Mouse (Mus musculus): ENCODE data around the gene Hid1. TPM values are rescaled to one million over a fixed set of nuclear protein-coding genes. Genes with fewer than 3 reads are reported as not detected.
"Not testable (repeated sequence)": the region's sequence is repeated elsewhere in the genome, so short reads cannot be mapped to it uniquely, and the experiment has no call there.

The Hid1 gene
- polyA plus RNA-seq, 1 experiment: 1.2 TPM

DNA sequence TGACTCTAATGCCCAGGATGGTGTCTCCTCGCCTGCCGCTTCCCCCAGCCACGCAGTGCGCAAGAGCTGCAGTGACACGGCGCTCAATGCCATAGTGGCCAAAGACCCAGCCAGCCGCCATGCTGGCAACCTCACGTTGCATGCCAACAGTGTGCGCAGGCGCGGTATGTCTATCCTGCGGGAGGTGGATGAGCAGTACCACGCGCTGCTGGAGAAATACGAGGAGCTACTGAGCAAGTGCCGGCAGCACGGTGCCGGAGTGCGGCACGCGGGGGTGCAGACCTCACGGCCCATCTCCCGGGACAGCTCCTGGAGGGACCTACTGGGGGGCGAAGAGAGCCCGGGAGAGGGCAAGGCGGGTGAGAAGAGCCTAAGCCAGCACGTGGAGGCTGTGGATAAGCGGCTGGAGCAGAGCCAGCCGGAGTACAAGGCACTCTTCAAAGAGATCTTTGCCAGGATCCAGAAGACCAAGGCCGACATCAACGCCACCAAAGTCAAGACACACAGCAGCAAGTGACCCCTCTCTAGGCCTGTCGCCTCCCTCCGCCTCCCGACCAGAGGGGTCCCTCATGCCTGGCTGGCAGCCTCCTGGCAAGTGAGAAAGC is 26.3 kb upstream of the Hid1 start:
- peaks cover 11% of the 10 kb centered on the region; the same call in 1 of the 2 replicates for H3K4me1 ChIP-seq
- H3K36me3 ChIP-seq (replicated peaks; ENCODE audit: low read length): no peaks in the 10 kb centered on the region
- H3K4me3 ChIP-seq (replicated peaks): no peak overlapping the region
- H3K27me3 ChIP-seq (replicated peaks): peaks cover 80% of the 10 kb centered on the region
- TF ChIP-seq FLI1 (IDR thresholded peaks at IDR 0.05; ENCODE audit: low read length) (no peak), GATA1 (IDR thresholded peaks at IDR 0.05; ENCODE audit: borderline replicate concordance, low read length) (no peak)
- peaks cover 6% of the 10 kb centered on the region; the same call in 1 of the 2 replicates for H3K9me3 ChIP-seq

DNA sequence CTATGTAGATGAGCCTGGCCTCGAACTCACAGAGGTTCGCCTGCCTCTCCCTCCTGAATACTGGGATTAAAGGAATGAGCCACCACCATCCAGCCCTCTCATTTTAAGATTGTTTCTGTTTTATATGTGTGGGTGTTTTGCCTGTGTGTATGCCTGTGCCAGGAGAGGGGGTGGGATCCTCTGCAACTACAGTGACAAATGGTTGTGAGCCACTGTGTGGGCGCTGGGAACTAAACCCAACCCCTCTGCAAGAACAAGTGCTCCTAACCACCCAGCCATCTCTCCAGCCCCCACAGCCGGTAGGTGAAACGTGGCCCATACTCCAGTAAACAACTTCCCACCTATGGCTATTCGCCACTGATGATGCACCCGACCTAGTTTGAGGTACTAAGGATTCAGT is 23.8 kb upstream of the Hid1 start:
- no peaks in the 10 kb centered on the region for H3K36me3 ChIP-seq (replicated peaks; ENCODE audit: low read length)
- H3K4me1 ChIP-seq: peaks cover 11% of the 10 kb centered on the region; the same call in 1 of the 2 replicates
- TF ChIP-seq GATA1 (IDR thresholded peaks at IDR 0.05; ENCODE audit: borderline replicate concordance, low read length) (no peak), FLI1 (IDR thresholded peaks at IDR 0.05; ENCODE audit: low read length) (no peak)
- no peak overlapping the region for H3K4me3 ChIP-seq (replicated peaks)
- H3K27me3 ChIP-seq (replicated peaks): peaks cover 80% of the 10 kb centered on the region
- H3K9me3 ChIP-seq: peaks cover 6% of the 10 kb centered on the region; the same call in 1 of the 2 replicates

DNA sequence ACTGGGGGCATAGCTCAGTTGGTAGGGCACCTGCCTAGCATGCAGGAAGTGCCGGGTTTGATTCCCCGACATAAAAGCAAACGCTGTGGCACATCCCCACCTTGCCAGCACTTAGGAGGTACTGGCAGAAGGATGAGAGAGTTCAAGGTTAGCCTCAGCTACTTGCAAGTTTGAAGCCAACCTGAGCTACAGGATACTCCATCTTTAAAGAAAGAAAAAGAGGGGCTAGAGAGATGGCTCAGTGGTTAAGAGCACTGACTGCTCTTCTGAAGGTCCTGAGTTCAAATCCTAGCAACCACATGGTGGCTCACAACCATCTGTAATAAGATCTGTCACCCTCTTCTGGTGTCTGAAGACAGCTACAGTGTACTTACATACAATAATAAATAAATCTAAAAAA is 19.3 kb upstream of the Hid1 start:
- Histone ChIP-seq H3K27me3 (replicated peaks) (peaks cover 83% of the 10 kb centered on the region), H3K4me1 (peaks cover 17% of the 10 kb centered on the region)
- not testable (repeated sequence) for H3K36me3 ChIP-seq (replicated peaks; ENCODE audit: low read length); H3K4me3 ChIP-seq (replicated peaks); H3K9me3 ChIP-seq

DNA sequence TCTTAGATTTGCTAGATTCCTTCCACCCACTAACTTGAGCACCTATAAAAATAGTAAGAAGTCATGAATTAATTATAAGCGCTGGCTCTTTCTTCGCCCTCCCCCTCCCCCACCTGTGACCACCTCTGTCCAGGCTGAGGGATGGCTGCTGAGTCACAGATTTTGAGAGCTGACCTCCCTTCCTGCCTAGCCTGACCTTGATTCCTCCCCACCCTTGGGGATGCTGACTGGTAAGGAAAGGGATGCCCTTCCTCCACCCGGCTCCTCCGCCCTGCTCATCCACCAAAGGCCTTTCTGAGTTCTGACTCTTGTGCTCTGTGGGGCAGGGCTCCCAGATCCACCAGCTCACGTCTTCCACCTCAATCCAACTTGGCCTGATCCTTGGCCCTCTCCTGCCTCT is 17.0 kb upstream of the Hid1 start:
- peaks cover 7% of the 10 kb centered on the region for H3K9me3 ChIP-seq
- no peaks in the 10 kb centered on the region for H3K36me3 ChIP-seq (replicated peaks; ENCODE audit: low read length)
- peaks cover 81% of the 10 kb centered on the region for H3K27me3 ChIP-seq (replicated peaks)
- H3K4me1 ChIP-seq: peaks cover 21% of the 10 kb centered on the region
- H3K4me3 ChIP-seq (replicated peaks): no peak overlapping the region
- no peak for TF ChIP-seq GATA1 (IDR thresholded peaks at IDR 0.05; ENCODE audit: borderline replicate concordance, low read length)

DNA sequence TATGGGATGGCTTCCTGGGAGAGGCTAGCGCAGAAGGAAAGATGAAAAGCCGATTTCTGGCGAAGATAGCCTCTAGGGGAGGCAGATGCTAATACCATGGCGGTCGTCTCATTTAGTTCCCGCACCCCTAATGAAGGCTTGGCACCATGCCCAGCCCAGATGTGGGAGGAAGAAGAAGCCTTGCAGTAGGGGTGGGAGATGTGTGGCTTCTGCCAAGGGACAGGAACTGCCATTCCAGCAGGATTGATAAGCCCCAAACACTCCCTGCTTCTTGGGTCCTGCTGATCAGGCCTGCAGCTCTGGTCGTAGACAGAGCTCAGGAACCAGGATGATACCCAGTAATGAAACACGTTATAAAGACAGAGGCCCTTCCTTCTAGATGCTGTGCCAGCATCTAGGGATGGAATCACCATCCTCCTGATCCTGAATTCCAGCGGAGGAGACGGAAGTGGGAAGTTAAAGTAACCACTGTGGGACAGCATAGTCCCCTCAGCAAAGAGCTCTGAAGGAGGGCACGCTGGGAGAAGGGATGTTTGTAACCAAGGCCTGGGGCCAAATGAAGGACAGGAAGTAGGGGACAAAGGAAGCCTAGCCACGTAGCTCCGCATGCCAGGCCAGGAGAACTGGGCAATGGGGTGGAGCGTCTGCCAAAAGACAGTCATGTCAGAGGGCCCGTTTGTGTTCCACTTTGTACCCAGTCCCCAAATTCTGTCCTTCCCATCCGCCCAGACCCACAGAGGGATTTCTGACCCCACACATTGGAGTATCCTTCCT is 16.3 kb upstream of the Hid1 start:
- peaks cover 14% of the 10 kb centered on the region for H3K9me3 ChIP-seq

DNA sequence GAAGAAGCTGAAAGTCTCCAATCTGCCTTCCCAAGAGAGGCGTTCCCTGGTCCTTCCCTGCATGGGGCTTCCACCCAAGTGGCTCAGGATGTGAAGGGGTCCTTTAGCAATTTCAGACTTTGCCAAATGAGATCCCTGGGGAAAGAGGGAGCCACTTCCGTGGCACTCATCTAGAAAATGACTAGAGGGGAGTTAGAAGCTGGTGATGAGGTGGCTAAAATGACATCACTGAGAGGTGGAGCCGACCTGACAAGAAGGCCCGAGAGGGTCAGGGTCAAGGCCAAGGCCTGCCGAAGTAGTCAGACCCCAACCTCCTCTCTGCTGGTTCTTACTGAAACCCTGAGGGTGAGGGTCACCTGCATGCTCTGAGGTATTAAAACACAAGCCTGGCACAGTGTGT is 15.3 kb upstream of the Hid1 start:
- H3K27me3 ChIP-seq (replicated peaks): peaks cover 91% of the 10 kb centered on the region
- TF ChIP-seq GATA1 (IDR thresholded peaks at IDR 0.05; ENCODE audit: borderline replicate concordance, low read length) (no peak), FLI1 (IDR thresholded peaks at IDR 0.05; ENCODE audit: low read length) (no peak)
- no peaks in the 10 kb centered on the region for H3K36me3 ChIP-seq (replicated peaks; ENCODE audit: low read length)
- H3K9me3 ChIP-seq: peaks cover 24% of the 10 kb centered on the region
- H3K4me3 ChIP-seq (replicated peaks): no peak overlapping the region
- peaks cover 21% of the 10 kb centered on the region for H3K4me1 ChIP-seq

More for the DNA sequence above, 16.3 kb upstream of the Hid1 start:
- TF ChIP-seq GATA1 (IDR thresholded peaks at IDR 0.05; ENCODE audit: borderline replicate concordance, low read length) (no peak), FLI1 (IDR thresholded peaks at IDR 0.05; ENCODE audit: low read length) (no peak)
- H3K4me1 ChIP-seq: peaks cover 21% of the 10 kb centered on the region
- H3K27me3 ChIP-seq (replicated peaks): peaks cover 87% of the 10 kb centered on the region
- H3K36me3 ChIP-seq (replicated peaks; ENCODE audit: low read length): no peaks in the 10 kb centered on the region
- no peak overlapping the region for H3K4me3 ChIP-seq (replicated peaks)

DNA sequence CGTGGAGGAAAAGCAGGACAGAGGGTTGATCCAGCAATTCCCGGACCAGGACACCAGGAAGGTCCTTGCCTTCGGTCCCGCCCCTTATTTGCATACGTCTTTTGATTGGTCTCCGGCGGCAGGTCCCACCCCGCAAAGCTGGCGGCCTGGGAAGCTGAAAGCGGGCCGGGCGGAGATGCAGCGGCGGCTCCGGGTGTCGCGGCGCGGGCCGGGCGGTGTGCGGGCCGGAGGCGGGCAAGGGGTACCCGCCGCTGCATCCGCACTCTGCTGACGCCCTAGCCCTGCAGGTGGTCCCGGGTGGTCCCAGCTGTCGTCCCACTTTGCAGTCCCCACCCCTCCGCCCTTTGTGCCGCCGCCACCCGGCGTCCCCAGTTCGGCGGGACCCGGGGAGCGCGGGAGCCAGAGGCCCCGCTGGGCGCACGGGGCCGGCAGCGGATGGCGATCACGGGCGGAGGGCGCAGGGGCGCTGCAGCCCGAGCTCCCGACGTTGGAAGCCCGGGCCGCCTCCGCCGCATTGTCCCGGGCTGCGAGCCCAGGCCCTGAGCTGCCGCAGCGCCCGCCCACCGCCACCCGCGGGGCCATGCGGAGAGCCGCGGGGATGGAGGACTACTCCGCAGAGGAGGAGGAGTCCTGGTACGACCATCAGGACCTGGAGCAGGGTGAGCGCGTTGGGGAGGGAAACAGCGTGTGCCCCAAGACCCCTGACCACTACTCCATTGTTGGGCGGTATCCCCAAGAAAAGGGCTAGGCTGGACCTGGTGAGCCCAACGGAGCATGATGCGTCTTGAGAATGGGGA is 14.4 kb upstream of the Hid1 start, which contains the start of gene Cdr2l:
Gene Cdr2l, plus strand, starts transcription at position 174 of the 797 bp plus-strand sequence.
- Histone ChIP-seq H3K4me1 (peaks cover 21% of the 10 kb centered on the region), H3K9me3 (peaks cover 25% of the 10 kb centered on the region), H3K36me3 (replicated peaks; ENCODE audit: low read length) (no peaks in the 10 kb centered on the region), H3K27me3 (replicated peaks) (peaks cover 93% of the 10 kb centered on the region), H3K4me3 (replicated peaks) (peak within 1 kb of the TSS; percentile 88)
- no peak for TF ChIP-seq FLI1 (IDR thresholded peaks at IDR 0.05; ENCODE audit: low read length)

DNA sequence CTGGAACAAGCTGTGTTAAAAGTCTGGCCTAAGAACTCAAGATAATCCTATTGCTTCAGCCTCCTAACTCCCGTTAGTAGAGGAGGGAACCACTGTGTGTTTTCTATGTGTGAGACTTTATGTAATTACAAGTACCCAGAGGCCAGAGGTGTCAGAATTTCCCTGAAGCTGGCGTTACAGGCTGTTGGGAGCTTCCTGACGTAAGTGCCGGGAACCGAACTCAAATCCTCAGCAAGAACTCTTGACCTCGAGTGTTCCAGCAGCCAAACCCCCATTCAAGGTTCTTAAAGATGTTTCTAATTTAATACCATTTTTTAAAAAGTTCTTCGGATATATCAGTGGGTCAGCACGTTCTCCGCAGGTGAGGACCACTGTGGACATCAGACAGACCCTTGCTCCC is 13.7 kb upstream of the Hid1 start:
- TF ChIP-seq GATA1 (IDR thresholded peaks at IDR 0.05; ENCODE audit: borderline replicate concordance, low read length): no peak
- TF ChIP-seq FLI1 (IDR thresholded peaks at IDR 0.05; ENCODE audit: low read length): no peak
- Histone ChIP-seq H3K36me3 (replicated peaks; ENCODE audit: low read length) (no peaks in the 10 kb centered on the region), H3K27me3 (replicated peaks) (peaks cover 93% of the 10 kb centered on the region), H3K4me1 (peaks cover 21% of the 10 kb centered on the region), H3K9me3 (peaks cover 25% of the 10 kb centered on the region), H3K4me3 (replicated peaks) (no peak overlapping the region)

DNA sequence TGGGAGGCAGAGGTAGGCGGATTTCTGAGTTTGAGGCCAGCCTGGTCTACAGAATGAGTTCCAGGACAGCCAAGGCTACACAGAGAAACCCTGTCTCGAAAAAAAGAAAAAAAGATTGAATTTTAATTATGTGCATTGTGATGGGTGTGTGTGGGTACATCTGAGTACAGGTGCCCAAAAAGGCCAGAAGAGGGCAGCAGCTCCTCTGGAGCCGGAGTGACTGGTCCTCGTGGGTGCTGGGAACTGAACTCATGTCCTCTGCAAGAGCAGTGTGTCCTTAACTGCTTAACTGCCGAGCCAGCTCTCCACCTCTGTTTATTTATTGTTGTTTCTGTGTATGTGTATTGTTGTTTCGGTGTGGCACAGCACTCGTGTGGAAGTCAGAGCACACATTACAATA is 10.3 kb upstream of the Hid1 start:
- Histone ChIP-seq H3K27me3 (replicated peaks) (peaks cover 93% of the 10 kb centered on the region), H3K36me3 (replicated peaks; ENCODE audit: low read length) (no peaks in the 10 kb centered on the region), H3K4me3 (replicated peaks) (no peak overlapping the region), H3K9me3 (peaks cover 23% of the 10 kb centered on the region), H3K4me1 (peaks cover 35% of the 10 kb centered on the region)
- TF ChIP-seq FLI1 (IDR thresholded peaks at IDR 0.05; ENCODE audit: low read length) (no peak), GATA1 (IDR thresholded peaks at IDR 0.05; ENCODE audit: borderline replicate concordance, low read length) (no peak)

DNA sequence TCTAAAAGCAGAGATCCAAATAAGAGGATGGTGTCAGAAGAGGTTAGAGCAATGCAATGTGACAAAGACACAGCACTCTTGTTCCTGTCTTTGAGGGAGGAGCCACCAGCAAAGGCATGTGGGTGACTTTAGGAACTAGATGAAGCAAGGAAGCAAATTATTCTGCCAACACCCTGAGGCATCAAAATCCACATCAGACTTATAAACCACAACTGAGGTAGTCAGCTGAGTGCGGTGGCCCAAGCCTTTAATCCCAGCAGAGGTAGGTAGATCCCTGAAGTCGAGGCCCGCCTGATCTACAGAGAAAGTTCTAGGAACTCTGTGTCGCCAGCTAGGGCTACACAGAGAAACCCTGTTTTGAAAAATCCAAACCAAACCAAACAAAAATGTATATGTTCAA is 9.7 kb upstream of the Hid1 start:
- TF ChIP-seq GATA1 (IDR thresholded peaks at IDR 0.05; ENCODE audit: borderline replicate concordance, low read length) (no peak), FLI1 (IDR thresholded peaks at IDR 0.05; ENCODE audit: low read length) (no peak)
- Histone ChIP-seq H3K4me1 (peaks cover 31% of the 10 kb centered on the region), H3K27me3 (replicated peaks) (peaks cover 91% of the 10 kb centered on the region), H3K4me3 (replicated peaks) (no peak overlapping the region), H3K36me3 (replicated peaks; ENCODE audit: low read length) (no peaks in the 10 kb centered on the region), H3K9me3 (peaks cover 23% of the 10 kb centered on the region)

Measured in megakaryocyte, embryonic 14.5 days (primary cell).